Mouse (Mus musculus) myocyte (in vitro differentiated cells): Measurements from ENCODE around the gene Spop.

Source experiments
- E2F4 ChIP-seq: IDR thresholded peaks from one replicate; pipeline ENCODE4 v1.6.1; 2011; ENCODE audit warnings: mild to moderate bottlenecking, control low read depth, moderate library complexity; ENCODE audit not compliant: insufficient read depth
- MAX ChIP-seq: IDR thresholded peaks from one replicate; pipeline ENCODE4 v1.6.1; 2011; ENCODE audit warnings: low read depth, mild to moderate bottlenecking, control low read depth
- MYOD1 ChIP-seq, 3 experiments: IDR thresholded peaks; one replicate each; pipeline ENCODE4 v1.6.1; 2011; ENCODE audit warnings: control low read depth in 2 of 3, low read depth in 2 of 3, mild to moderate bottlenecking in 2 of 3, moderate library complexity in 1 of 3; ENCODE audit not compliant: insufficient read length in 2 of 3, control insufficient read depth in 1 of 3
- MYOG ChIP-seq, 3 experiments: IDR thresholded peaks; one replicate each; pipeline ENCODE4 v1.6.1; 2011; ENCODE audit warnings: control low read depth in 2 of 3, low read depth in 2 of 3, mild to moderate bottlenecking in 2 of 3; ENCODE audit not compliant: insufficient read length in 2 of 3, control insufficient read depth in 1 of 3, insufficient read depth in 1 of 3
- POLR2A ChIP-seq: IDR thresholded peaks from one replicate; pipeline ENCODE4 v1.6.1; 2011; ENCODE audit warnings: low read depth, mild to moderate bottlenecking, control low read depth, moderate library complexity; ENCODE audit not compliant: insufficient read length
- REST ChIP-seq: IDR thresholded peaks from one replicate; pipeline ENCODE4 v1.6.1; 2011; ENCODE audit warnings: mild to moderate bottlenecking, control low read depth, moderate library complexity; ENCODE audit not compliant: insufficient read depth, insufficient read length
- TCF12 ChIP-seq: IDR thresholded peaks from one replicate; pipeline ENCODE4 v1.6.1; 2011; ENCODE audit warnings: mild to moderate bottlenecking, control low read depth; ENCODE audit not compliant: poor library complexity, insufficient read depth, severe bottlenecking
- USF1 ChIP-seq: IDR thresholded peaks from one replicate; pipeline ENCODE4 v1.6.1; 2011; ENCODE audit warnings: low read depth, mild to moderate bottlenecking, control low read depth, moderate library complexity

DNA sequence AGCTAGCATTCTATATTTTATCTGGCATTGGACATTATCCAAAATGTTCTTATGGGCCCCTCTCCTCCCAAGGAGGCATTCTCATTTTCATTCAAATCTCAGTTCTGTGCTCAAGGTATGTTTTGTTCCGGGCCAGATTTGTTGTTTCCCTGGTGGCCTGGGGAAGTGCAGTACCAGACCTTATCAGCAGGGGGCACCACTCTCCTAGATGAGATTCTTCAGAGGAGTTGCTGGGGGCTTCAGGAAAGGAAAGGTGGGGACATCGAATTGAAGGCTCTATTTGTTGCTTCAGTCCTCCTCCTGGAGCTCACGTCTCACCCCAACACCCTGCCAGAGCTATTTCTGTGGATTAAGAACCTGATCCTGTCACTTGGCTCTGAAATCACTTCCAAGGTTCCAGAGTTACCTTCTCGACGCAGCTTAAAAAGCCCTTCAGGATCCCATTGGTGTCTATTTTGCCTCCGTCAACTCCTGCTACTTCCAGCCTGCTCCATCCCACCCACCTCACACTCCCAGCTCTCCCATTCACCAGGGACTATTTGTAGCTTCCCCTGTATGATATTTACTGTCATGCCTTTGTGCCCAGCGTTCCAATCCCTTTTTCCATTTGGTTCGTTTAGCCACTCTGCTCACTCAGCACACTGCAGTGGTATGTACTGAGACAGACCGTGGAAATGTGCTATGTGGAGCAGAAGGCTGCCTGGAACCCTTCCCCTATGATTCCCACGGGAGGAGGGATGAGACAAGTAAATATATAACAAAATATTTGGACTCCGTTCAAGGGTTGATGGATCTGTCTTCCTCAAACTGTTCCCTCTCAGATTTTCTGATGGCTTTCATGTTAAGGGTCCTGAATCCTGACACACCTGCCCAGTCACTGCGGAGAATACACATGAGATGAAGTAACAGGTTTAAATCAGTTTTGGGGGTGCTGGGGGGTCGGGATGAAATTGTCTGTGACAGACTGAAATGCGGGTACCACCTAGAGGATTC lies 15.7 kb upstream of the Spop start:
- TF ChIP-seq POLR2A (no peak), REST (no peak), MAX (no peak), E2F4 (no peak), MYOD1 (IDR thresholded peaks at IDR 0.05; ENCODE audit: control insufficient read depth in 1 of 3, insufficient read length in 2 of 3, low read depth in 2 of 3) (no peak), MYOG (IDR thresholded peaks at IDR 0.05; ENCODE audit: control insufficient read depth in 1 of 3, insufficient read depth in 1 of 3, insufficient read length in 2 of 3, low read depth in 2 of 3) (no peak), TCF12 (no peak), USF1 (no peak)
